In genomic region chr17:73055611-73056010, GRCm38 (mm10) we compare ENCODE assay signal across 21 mouse cellular contexts. TPM values are rescaled to one million over a fixed set of nuclear protein-coding genes. Genes with fewer than 3 reads are reported as not detected.
DNase-seq lines count a peak whose midpoint lies in the region; ATAC-seq and TF ChIP-seq lines count a peak whose summit lies in the region.
"Had no signal": no experiment of that assay in that cellular context is flagged by ENCODE, and none has a peak within 500 bp of the region (broad histone marks: within the 10 kb centered on the region; RNA-seq: fewer than 3 reads in every experiment).

No protein-coding gene starts in this region.

- WGBS in heart, embryonic 10.5 days, result 60% methylated on average over 6 of the region's 6 CpGs
- 55% methylated on average over 6 of the region's 6 CpGs for WGBS in lung, embryonic 15.5 days

- no peak overlapping the region for H3K4me3 ChIP-seq in heart, embryonic 10.5 days
- H3K4me3 ChIP-seq in lung, embryonic 15.5 days, result no peak overlapping the region
- H3K4me3 ChIP-seq: forebrain, embryonic 10.5 days; forebrain, embryonic 13.5 days; heart, embryonic 13.5 days; hindbrain, embryonic 12.5 days; hindbrain, embryonic 15.5 days had no signal

- no peak for ATAC-seq in lung, embryonic 15.5 days (ENCODE audit: borderline replicate concordance, extremely low read depth, low FRiP score, low TSS enrichment)
- ATAC-seq: activated CD4-positive, CD25-positive, alpha-beta regulatory T cell, adult 4 months; forebrain, embryonic 13.5 days; forebrain, embryonic 16.5 days had no signal

- TF ChIP-seq POLR2A in brain, embryonic 14.5 days (IDR thresholded peaks at IDR 0.05; ENCODE audit: borderline replicate concordance, extremely low read depth, insufficient read depth, insufficient read length, poor library complexity, severe bottlenecking), result no peak

- intact Hi-C loops in heart, postnatal 14 days (cut with DNase I), result no loop called here

- H3K27ac ChIP-seq in heart, embryonic 10.5 days, result no peak overlapping the region
- 0 out of 2 replicates have a peak overlapping the region, but pooled peaks have one; percentile 64 for H3K27ac ChIP-seq in lung, embryonic 15.5 days
- H3K27ac ChIP-seq: forebrain, embryonic 10.5 days; forebrain, embryonic 13.5 days; heart, embryonic 13.5 days; hindbrain, embryonic 12.5 days; hindbrain, embryonic 15.5 days had no signal

- TF ChIP-seq CTCF in brain, embryonic 14.5 days (IDR thresholded peaks at IDR 0.05; ENCODE audit: borderline replicate concordance, extremely low read depth, insufficient read depth, insufficient read length), result no peak

- no peak overlapping the region for H3K9ac ChIP-seq in lung, embryonic 15.5 days
- H3K9ac ChIP-seq: forebrain, embryonic 13.5 days; heart, embryonic 13.5 days; hindbrain, embryonic 12.5 days; hindbrain, embryonic 15.5 days had no signal

- H3K27me3 ChIP-seq in heart, embryonic 10.5 days (ENCODE audit: insufficient read depth, poor library complexity, severe bottlenecking), result no peaks in the 10 kb centered on the region
- H3K27me3 ChIP-seq in lung, embryonic 15.5 days, result no peaks in the 10 kb centered on the region
- H3K27me3 ChIP-seq: forebrain, embryonic 13.5 days; heart, embryonic 13.5 days; hindbrain, embryonic 15.5 days had no signal

- no peaks in the 10 kb centered on the region for H3K9me3 ChIP-seq in heart, embryonic 10.5 days
- H3K9me3 ChIP-seq in lung, embryonic 15.5 days, result no peaks in the 10 kb centered on the region
- H3K9me3 ChIP-seq: forebrain, embryonic 10.5 days; forebrain, embryonic 13.5 days; heart, embryonic 13.5 days; hindbrain, embryonic 12.5 days; hindbrain, embryonic 15.5 days had no signal

- peaks cover 10% of the 10 kb centered on the region for H3K4me1 ChIP-seq in heart, embryonic 10.5 days
- H3K4me1 ChIP-seq in lung, embryonic 15.5 days, result peaks cover 33% of the 10 kb centered on the region
- H3K4me1 ChIP-seq: hindbrain, embryonic 15.5 days had no signal

- no peak overlapping the region for H3K4me2 ChIP-seq in lung, embryonic 15.5 days
- H3K4me2 ChIP-seq: forebrain, embryonic 13.5 days; heart, embryonic 13.5 days; hindbrain, embryonic 12.5 days; hindbrain, embryonic 15.5 days had no signal

- no peaks in the 10 kb centered on the region for H3K36me3 ChIP-seq in heart, embryonic 10.5 days
- no peaks in the 10 kb centered on the region for H3K36me3 ChIP-seq in lung, embryonic 15.5 days
- H3K36me3 ChIP-seq: forebrain, embryonic 10.5 days; heart, embryonic 13.5 days; hindbrain, embryonic 12.5 days; hindbrain, embryonic 15.5 days had no signal

- DNase-seq in heart, embryonic 10.5 days (ENCODE audit: low spot score), result peak; percentile 52
- no peak for DNase-seq in heart, postnatal 14 days
- no peak for DNase-seq in lung, postnatal 25 days (ENCODE audit: low spot score)
- DNase-seq in CD4-positive, CD25-positive, alpha-beta regulatory T cell, adult 2 months (ENCODE audit: low read depth, low spot score), result peak; percentile 29
- DNase-seq in brain, embryonic 14.5 days (ENCODE audit: low read depth), result peak; percentile 13
- no peak for DNase-seq in spleen, postnatal 4 days (ENCODE audit: low spot score in 2 of 2)
- DNase-seq: adrenal gland, adult 8-10 months; adrenal gland, postnatal 25 days; cerebellum, adult 18-20 months; cerebellum, adult 9-10 months; cerebellum, postnatal 14 days; gastrocnemius, postnatal 10 days; gastrocnemius, postnatal 36 days had no signal

RNA-seq across cellular contexts. Expression of gene Lclat1, which starts 52.2 kb away (rescaled TPM):
- polyA plus RNA-seq in heart, embryonic 10.5 days (2016; fragmentation: Nextera tagmentation; extraction: Ambion mirVana), result 24.4 and 37.9 TPM in 2 replicates
- 100 to 1,000 TPM; 103 to 126 TPM for total RNA-seq in heart, postnatal 14 days (2021)
- 12.4 and 13.4 TPM in 2 replicates for polyA plus RNA-seq in lung, embryonic 15.5 days (2015; fragmentation: Nextera tagmentation; extraction: Ambion mirVana)
- polyA plus RNA-seq in brain, embryonic 14.5 days (2012; rRNA removed), result 9.1 and 16.2 TPM in 2 replicates

Comparison
In these comparisons a context has a peak if more than half of its experiments do, and no peak if none do; other contexts are left out.
1. DNase-seq: peak in heart, embryonic 10.5 days (single experiment), CD4-positive, CD25-positive, alpha-beta regulatory T cell, adult 2 months (single experiment) and brain, embryonic 14.5 days (single experiment); none in heart, postnatal 14 days (0 of 2), lung, postnatal 25 days (single experiment) and spleen, postnatal 4 days (0 of 2).